Mouse (Mus musculus) megakaryocyte progenitor cell, adult 5-6 weeks (primary cell): ENCODE measurements at regions not wholly inside any gene's neighbourhood (a gene's known extent, or its start where the extent isn't known, plus 50 kb on each side); places are given as distances from the start of the nearest gene placed in this dataset.

Source experiments
- ATAC-seq: replicated peaks from 2 replicates; pipeline ENCODE4 v1.8.0; 2016; ENCODE audit warnings: mild to moderate bottlenecking, moderate TSS enrichment, inconsistent platforms; ENCODE audit not compliant: poor library complexity

GRCm38 (mm10) chr15:65733326-65733725 lies 718.6 kb upstream of the Gm21961 start:
- ATAC-seq: no peak

- no peak for ATAC-seq
Observed at GRCm38 (mm10) chr15:65731308-65731707, 716.6 kb upstream of the Gm21961 start.

- ATAC-seq: peak; percentile 31; the same call in 1 of the 2 replicates
Observed at GRCm38 (mm10) chr15:65727061-65727460, 712.4 kb upstream of the Gm21961 start.

- ATAC-seq: no peak
Observed at GRCm38 (mm10) chr15:65726271-65726670, 711.6 kb upstream of the Gm21961 start.

- peak; percentile 55; the same call in 1 of the 2 replicates for ATAC-seq
Observed at GRCm38 (mm10) chr15:65703559-65703958, 688.9 kb upstream of the Gm21961 start.

GRCm38 (mm10) chr15:65701510-65701909 lies 686.8 kb upstream of the Gm21961 start:
- ATAC-seq: no peak

GRCm38 (mm10) chr15:65698596-65698995 lies 683.9 kb upstream of the Gm21961 start:
- no peak for ATAC-seq
